Mouse (Mus musculus): ENCODE results near the gene Calhm6. TPM values are rescaled to one million over a fixed set of nuclear protein-coding genes. Genes with fewer than 3 reads are reported as not detected.

Calhm6 gene
- total and polyA plus RNA-seq, 3 experiments, result 0.27 TPM; not detected in 2

DNA sequence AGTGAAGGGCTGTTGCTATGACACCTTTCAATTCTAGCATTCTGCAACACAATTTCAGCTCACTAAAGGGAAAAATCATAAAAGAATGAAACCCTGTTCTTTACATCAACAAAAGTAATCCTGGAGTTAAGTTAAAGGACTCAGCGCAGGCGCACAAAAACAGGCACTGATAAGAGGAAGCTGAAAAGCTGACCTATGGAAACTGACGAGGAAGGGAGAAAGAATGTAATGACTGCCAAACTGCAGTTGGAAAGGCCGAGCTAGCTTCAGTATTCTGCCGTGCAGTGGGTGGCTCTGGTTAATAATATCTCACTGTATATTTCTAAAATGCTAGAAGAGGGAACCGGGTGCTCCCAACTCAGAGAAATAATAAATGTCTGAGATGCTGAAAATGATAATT lies 10.2 kb upstream of the Calhm6 start:
- Histone ChIP-seq H3K36me3 (replicated peaks) (no peaks in the 10 kb centered on the region), H3K9me3 (replicated peaks) (no peaks in the 10 kb centered on the region), H3K4me3 (ENCODE audit: low read depth, low read length) (no peak overlapping the region), H3K27me3 (ENCODE audit: insufficient read depth, low read length) (peaks cover 8% of the 10 kb centered on the region; the same call in 1 of the 2 replicates), H3K4me1 (ENCODE audit: insufficient read depth, low read depth, low read length) (no peaks in the 10 kb centered on the region)
- TF ChIP-seq TAL1 (conservative IDR thresholded peaks at IDR 0.05; ENCODE audit: low read depth, low read length) (no peak), CTCF (IDR thresholded peaks at IDR 0.05; ENCODE audit: low read depth, low read length) (no peak), POLR2AphosphoS5 (IDR thresholded peaks at IDR 0.05; ENCODE audit: insufficient replicate concordance, low read depth, low read length) (no peak)
- DNase-seq (ENCODE audit: low spot score), result no peak
- ATAC-seq (ENCODE audit: extremely low read depth, insufficient number of reproducible peaks, low FRiP score, poor library complexity, severe bottlenecking), result no peak

DNA sequence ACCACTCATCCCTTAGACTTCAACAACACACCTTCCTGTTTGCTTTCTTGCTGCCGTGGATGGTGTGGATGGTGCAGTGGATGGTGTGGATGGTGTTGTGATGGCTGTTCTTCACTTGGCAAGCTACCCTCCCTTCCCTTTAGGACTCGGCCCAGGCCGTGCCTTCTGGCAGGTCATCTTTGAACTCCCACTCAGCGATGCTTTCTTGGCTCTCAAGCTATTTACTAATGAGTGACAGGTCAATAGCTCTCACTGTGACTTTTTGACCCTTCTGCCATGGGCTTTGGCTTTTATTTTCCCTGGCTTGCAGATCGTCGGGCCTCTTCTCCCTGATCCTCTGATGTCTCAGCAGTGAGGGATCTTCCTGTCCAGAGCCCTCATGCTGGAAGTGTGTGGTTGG lies 8.6 kb upstream of the Calhm6 start:
- no peak for TF ChIP-seq POLR2AphosphoS5 (IDR thresholded peaks at IDR 0.05; ENCODE audit: insufficient replicate concordance, low read depth, low read length)
- no peak for TF ChIP-seq GATA1 (IDR thresholded peaks at IDR 0.05; ENCODE audit: borderline replicate concordance, low read length)
- no peak for TF ChIP-seq GATA2 (IDR thresholded peaks at IDR 0.05; ENCODE audit: borderline replicate concordance, low read depth, low read length)
- TF ChIP-seq TAL1 (conservative IDR thresholded peaks at IDR 0.05; ENCODE audit: low read depth, low read length), result no peak
- no peak for TF ChIP-seq CTCF (IDR thresholded peaks at IDR 0.05; ENCODE audit: low read depth, low read length)
- Histone ChIP-seq H3K4me3 (ENCODE audit: low read depth, low read length) (no peak overlapping the region), H3K27me3 (ENCODE audit: insufficient read depth, low read length) (peaks cover 8% of the 10 kb centered on the region; the same call in 1 of the 2 replicates), H3K9me3 (replicated peaks) (no peaks in the 10 kb centered on the region), H3K36me3 (replicated peaks) (no peaks in the 10 kb centered on the region), H3K4me1 (ENCODE audit: insufficient read depth, low read depth, low read length) (no peaks in the 10 kb centered on the region)
- DNase-seq (ENCODE audit: low spot score) (no peak), ATAC-seq (ENCODE audit: extremely low read depth, insufficient number of reproducible peaks, low FRiP score, poor library complexity, severe bottlenecking) (no peak)

DNA sequence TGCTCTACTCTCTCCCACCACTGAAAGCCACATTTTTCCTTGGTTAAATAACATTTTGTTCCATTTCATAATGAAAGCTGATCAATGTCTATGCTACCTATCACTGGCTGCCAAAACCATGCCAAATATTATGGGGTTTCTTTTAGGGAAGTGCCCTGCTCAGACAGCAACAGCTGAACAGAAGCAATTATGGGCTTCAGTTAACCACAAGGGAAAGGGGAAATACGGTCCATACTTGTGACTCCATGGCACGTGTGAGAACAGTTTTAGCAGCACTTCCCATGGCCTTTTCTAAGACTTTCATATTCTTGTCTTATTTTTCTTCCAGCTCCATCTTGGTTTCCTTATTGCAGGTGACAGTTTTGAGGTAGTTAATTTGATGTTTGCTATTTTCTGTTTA lies 3.6 kb upstream of the Calhm6 start:
- H3K9me3 ChIP-seq (replicated peaks), result no peaks in the 10 kb centered on the region
- H3K27me3 ChIP-seq (ENCODE audit: insufficient read depth, low read length), result peaks cover 13% of the 10 kb centered on the region
- DNase-seq (ENCODE audit: low spot score), result no peak
- H3K36me3 ChIP-seq (replicated peaks), result no peaks in the 10 kb centered on the region
- no peak for TF ChIP-seq CTCF (IDR thresholded peaks at IDR 0.05; ENCODE audit: low read depth, low read length)
- no peak for TF ChIP-seq POLR2AphosphoS5 (IDR thresholded peaks at IDR 0.05; ENCODE audit: insufficient replicate concordance, low read depth, low read length)
- no peak for TF ChIP-seq GATA1 (IDR thresholded peaks at IDR 0.05; ENCODE audit: borderline replicate concordance, low read length)
- TF ChIP-seq TAL1 (conservative IDR thresholded peaks at IDR 0.05; ENCODE audit: low read depth, low read length), result no peak
- no peak for TF ChIP-seq GATA2 (IDR thresholded peaks at IDR 0.05; ENCODE audit: borderline replicate concordance, low read depth, low read length)
- H3K4me1 ChIP-seq (ENCODE audit: insufficient read depth, low read depth, low read length), result no peaks in the 10 kb centered on the region; the same call in 1 of the 2 replicates
- H3K4me3 ChIP-seq (ENCODE audit: low read depth, low read length), result no peak overlapping the region
- ATAC-seq (ENCODE audit: extremely low read depth, insufficient number of reproducible peaks, low FRiP score, poor library complexity, severe bottlenecking), result no peak; the same call in 1 of the 2 replicates

DNA sequence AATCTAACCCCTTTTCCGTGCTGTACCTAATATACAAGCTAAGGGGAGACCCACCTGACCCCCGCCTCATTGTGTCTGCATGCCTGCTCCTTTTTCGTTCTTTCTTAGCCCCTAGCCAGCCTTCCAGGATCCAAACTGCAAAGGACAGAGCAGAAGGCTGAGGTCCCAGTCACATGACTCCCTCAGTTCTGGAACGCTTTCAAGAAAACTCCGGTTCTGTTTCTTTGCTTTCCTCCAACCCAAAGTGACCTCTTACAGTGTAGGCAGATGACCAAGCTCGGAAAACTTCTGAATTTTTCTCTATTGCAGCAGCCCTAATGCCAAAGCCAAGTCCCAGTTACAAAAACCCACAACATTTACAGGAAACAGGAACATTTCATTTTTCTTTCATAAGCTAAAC lies 607 bp upstream of the Calhm6 start:
- DNase-seq (ENCODE audit: low spot score) (no peak), ATAC-seq (ENCODE audit: extremely low read depth, insufficient number of reproducible peaks, low FRiP score, poor library complexity, severe bottlenecking) (no peak)
- Histone ChIP-seq H3K4me3 (ENCODE audit: low read depth, low read length) (no peak overlapping the region), H3K27me3 (ENCODE audit: insufficient read depth, low read length) (peaks cover 10% of the 10 kb centered on the region), H3K9me3 (replicated peaks) (no peaks in the 10 kb centered on the region), H3K4me1 (ENCODE audit: insufficient read depth, low read depth, low read length) (no peaks in the 10 kb centered on the region; the same call in 1 of the 2 replicates), H3K36me3 (replicated peaks) (no peaks in the 10 kb centered on the region)
- TF ChIP-seq POLR2AphosphoS5 (IDR thresholded peaks at IDR 0.05; ENCODE audit: insufficient replicate concordance, low read depth, low read length), result no peak
- no peak for TF ChIP-seq CTCF (IDR thresholded peaks at IDR 0.05; ENCODE audit: low read depth, low read length)
- no peak for TF ChIP-seq TAL1 (conservative IDR thresholded peaks at IDR 0.05; ENCODE audit: low read depth, low read length)
- TF ChIP-seq GATA2 (IDR thresholded peaks at IDR 0.05; ENCODE audit: borderline replicate concordance, low read depth, low read length), result no peak
- no peak for TF ChIP-seq GATA1 (IDR thresholded peaks at IDR 0.05; ENCODE audit: borderline replicate concordance, low read length)

DNA sequence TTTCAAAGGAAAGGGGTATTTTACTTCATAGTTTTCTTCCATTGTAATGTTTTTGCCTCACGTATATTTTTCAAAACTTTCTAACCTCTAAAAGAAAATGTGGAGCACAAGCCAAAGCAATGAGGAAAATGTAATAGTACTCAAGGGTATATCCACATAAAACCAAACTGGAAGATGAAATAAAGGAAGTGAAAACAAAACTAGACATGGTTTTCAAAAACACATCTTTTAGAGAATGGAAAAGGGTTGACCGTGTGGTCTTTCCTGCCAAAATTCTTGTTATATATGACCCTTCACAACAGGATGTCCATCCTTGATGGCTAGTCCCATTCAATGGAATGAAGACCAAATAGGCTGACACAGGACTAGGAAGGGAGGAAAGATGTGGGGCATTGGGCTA lies 9.4 kb downstream of the Calhm6 start:
- Histone ChIP-seq H3K4me1 (ENCODE audit: insufficient read depth, low read depth, low read length) (no peaks in the 10 kb centered on the region), H3K4me3 (ENCODE audit: low read depth, low read length) (no peak overlapping the region), H3K9me3 (replicated peaks) (no peaks in the 10 kb centered on the region), H3K36me3 (replicated peaks) (no peaks in the 10 kb centered on the region), H3K27me3 (ENCODE audit: insufficient read depth, low read length) (peaks cover 11% of the 10 kb centered on the region; the same call in 1 of the 2 replicates)
- no peak for ATAC-seq (ENCODE audit: extremely low read depth, insufficient number of reproducible peaks, low FRiP score, poor library complexity, severe bottlenecking)
- TF ChIP-seq TAL1 (conservative IDR thresholded peaks at IDR 0.05; ENCODE audit: low read depth, low read length), result no peak
- TF ChIP-seq GATA2 (IDR thresholded peaks at IDR 0.05; ENCODE audit: borderline replicate concordance, low read depth, low read length), result no peak
- no peak for TF ChIP-seq GATA1 (IDR thresholded peaks at IDR 0.05; ENCODE audit: borderline replicate concordance, low read length)
- no peak for TF ChIP-seq CTCF (IDR thresholded peaks at IDR 0.05; ENCODE audit: low read depth, low read length)
- no peak for TF ChIP-seq POLR2AphosphoS5 (IDR thresholded peaks at IDR 0.05; ENCODE audit: insufficient replicate concordance, low read depth, low read length)
- DNase-seq (ENCODE audit: low spot score), result no peak

DNA sequence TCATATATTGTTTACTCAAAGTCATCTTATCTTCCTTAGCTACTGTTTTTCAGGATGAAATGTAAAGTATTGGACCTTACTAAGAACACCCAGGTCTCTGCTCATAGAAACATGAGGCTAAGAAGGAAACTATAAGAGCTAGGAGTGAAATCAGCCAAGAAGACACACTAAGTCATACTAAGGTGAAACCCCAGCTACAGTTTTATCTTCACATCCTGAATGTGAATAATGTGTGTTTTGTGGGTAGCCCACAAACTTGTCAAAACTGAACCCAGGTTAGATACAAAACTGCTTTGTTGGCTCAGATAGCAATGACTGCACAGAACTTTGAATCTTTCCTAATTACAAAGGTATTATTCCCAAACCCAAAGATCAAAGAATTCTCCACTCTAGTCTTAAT lies 10.0 kb downstream of the Calhm6 start:
- no peaks in the 10 kb centered on the region for H3K9me3 ChIP-seq (replicated peaks)
- TF ChIP-seq CTCF (IDR thresholded peaks at IDR 0.05; ENCODE audit: low read depth, low read length), result no peak
- DNase-seq (ENCODE audit: low spot score) (no peak), ATAC-seq (ENCODE audit: extremely low read depth, insufficient number of reproducible peaks, low FRiP score, poor library complexity, severe bottlenecking) (no peak)
- H3K27me3 ChIP-seq (ENCODE audit: insufficient read depth, low read length), result peaks cover 9% of the 10 kb centered on the region; the same call in 1 of the 2 replicates
- H3K4me1 ChIP-seq (ENCODE audit: insufficient read depth, low read depth, low read length), result no peaks in the 10 kb centered on the region
- H3K4me3 ChIP-seq (ENCODE audit: low read depth, low read length), result no peak overlapping the region
- H3K36me3 ChIP-seq (replicated peaks), result no peaks in the 10 kb centered on the region

DNA sequence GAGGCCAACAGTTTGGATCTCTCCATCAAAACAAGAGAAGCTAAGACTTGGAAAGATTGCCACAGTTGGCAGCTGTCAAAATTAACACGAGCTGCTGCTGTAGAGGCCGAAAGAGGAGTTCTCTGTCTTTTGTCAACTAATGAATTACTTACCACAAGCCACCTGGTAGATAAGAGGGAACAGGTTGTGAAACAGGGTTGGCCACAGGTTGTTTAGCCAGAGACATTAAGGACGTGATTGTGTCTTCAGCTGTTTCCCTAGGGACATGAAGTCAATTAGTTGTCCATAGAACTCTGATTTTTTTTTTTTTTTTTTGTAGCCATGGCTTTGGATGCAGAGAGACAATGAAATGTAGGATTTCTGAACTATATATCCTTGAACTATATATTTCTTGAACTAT lies 10.7 kb downstream of the Calhm6 start:
- Histone ChIP-seq H3K27me3 (ENCODE audit: insufficient read depth, low read length) (peaks cover 8% of the 10 kb centered on the region; the same call in 1 of the 2 replicates), H3K4me1 (ENCODE audit: insufficient read depth, low read depth, low read length) (no peaks in the 10 kb centered on the region), H3K4me3 (ENCODE audit: low read depth, low read length) (no peak overlapping the region), H3K9me3 (replicated peaks) (no peaks in the 10 kb centered on the region), H3K36me3 (replicated peaks) (no peaks in the 10 kb centered on the region)
- TF ChIP-seq TAL1 (conservative IDR thresholded peaks at IDR 0.05; ENCODE audit: low read depth, low read length) (no peak), POLR2AphosphoS5 (IDR thresholded peaks at IDR 0.05; ENCODE audit: insufficient replicate concordance, low read depth, low read length) (no peak), GATA2 (IDR thresholded peaks at IDR 0.05; ENCODE audit: borderline replicate concordance, low read depth, low read length) (no peak), GATA1 (IDR thresholded peaks at IDR 0.05; ENCODE audit: borderline replicate concordance, low read length) (no peak), CTCF (IDR thresholded peaks at IDR 0.05; ENCODE audit: low read depth, low read length) (no peak)
- ATAC-seq (ENCODE audit: extremely low read depth, insufficient number of reproducible peaks, low FRiP score, poor library complexity, severe bottlenecking), result no peak
- no peak for DNase-seq (ENCODE audit: low spot score)
